1 mouse cellular context compared by ENCODE assay signal in genomic region chr2:181678780-181679179, GRCm38 (mm10).
TF ChIP-seq lines count a peak whose summit lies in the region.

No protein-coding gene starts in this region.

TF ChIP-seq in CH12.LX, 34 proteins besides CTCF, POLR2A, EP300 and RAD21:
- TF ChIP-seq USF2 (conservative IDR thresholded peaks at IDR 0.05; ENCODE audit: low read depth, low read length) (no peak), IRF4 (IDR thresholded peaks at IDR 0.05; ENCODE audit: low read depth, low read length) (peak; percentile 64; the same call in 1 of the 2 replicates), NELFE (IDR thresholded peaks at IDR 0.05; ENCODE audit: low read depth, low read length) (peak; percentile 85; the same call in 1 of the 2 replicates), E2F4 (IDR thresholded peaks at IDR 0.05; ENCODE audit: insufficient replicate concordance, low read depth, low read length) (no peak), KAT2A (IDR thresholded peaks at IDR 0.05; ENCODE audit: insufficient replicate concordance, low read length) (no peak), ZKSCAN1 (IDR thresholded peaks at IDR 0.05; ENCODE audit: borderline replicate concordance, low read depth, low read length) (no peak), USF1 (IDR thresholded peaks at IDR 0.05; ENCODE audit: low read depth, low read length) (no peak), BHLHE40 (IDR thresholded peaks at IDR 0.05; ENCODE audit: low read depth, low read length) (0 out of 2 replicates have a peak, but pooled peaks have one; percentile 18), ZMIZ1 (IDR thresholded peaks at IDR 0.05; ENCODE audit: low read depth, low read length) (peak; percentile 52; the same call in 1 of the 2 replicates), CHD1 (IDR thresholded peaks at IDR 0.05; ENCODE audit: low read depth, low read length) (no peak), NRF1 (IDR thresholded peaks at IDR 0.05; ENCODE audit: low read depth, low read length) (peak; percentile 36; the same call in 1 of the 2 replicates), MAZ (IDR thresholded peaks at IDR 0.05; ENCODE audit: low read depth, low read length) (peak; percentile 61; the same call in 1 of the 2 replicates), ZC3H11A (IDR thresholded peaks at IDR 0.05; ENCODE audit: low read depth, low read length) (peak; percentile 12; the same call in 1 of the 2 replicates), JUND (conservative IDR thresholded peaks at IDR 0.05; ENCODE audit: low read depth, low read length) (peak; percentile 55; the same call in 1 of the 2 replicates), ZNF384 (IDR thresholded peaks at IDR 0.05; ENCODE audit: low read depth, low read length) (peak; percentile 61), HCFC1 (IDR thresholded peaks at IDR 0.05; ENCODE audit: low read depth, low read length) (peak; percentile 49), ETS1 (conservative IDR thresholded peaks at IDR 0.05; ENCODE audit: low read depth, low read length) (no peak), CHD2 (IDR thresholded peaks at IDR 0.05; ENCODE audit: low read length) (no peak), TBP (conservative IDR thresholded peaks at IDR 0.05; ENCODE audit: low read depth, low read length) (no peak), POLR2AphosphoS2 (IDR thresholded peaks at IDR 0.05; ENCODE audit: low read depth, low read length) (no peak), MYC (IDR thresholded peaks at IDR 0.05; ENCODE audit: low read depth, low read length) (peak; percentile 89), ELF1 (IDR thresholded peaks at IDR 0.05; ENCODE audit: low read depth, low read length) (peak; percentile 43; the same call in 1 of the 2 replicates), MEF2A (IDR thresholded peaks at IDR 0.05; ENCODE audit: borderline replicate concordance, low read depth, low read length) (peak; percentile 48; the same call in 1 of the 2 replicates), MXI1 (IDR thresholded peaks at IDR 0.05; ENCODE audit: low read depth, low read length) (peak; percentile 47; the same call in 1 of the 2 replicates), SMC3 (IDR thresholded peaks at IDR 0.05; ENCODE audit: low read depth, low read length) (peak; percentile 80), UBTF (IDR thresholded peaks at IDR 0.05; ENCODE audit: low read depth, low read length) (no peak), RCOR1 (conservative IDR thresholded peaks at IDR 0.05; ENCODE audit: low read depth, low read length) (no peak), TCF12 (IDR thresholded peaks at IDR 0.05; ENCODE audit: low read depth, low read length) (no peak), PAX5 (IDR thresholded peaks at IDR 0.05; ENCODE audit: low read length) (no peak), SIN3A (IDR thresholded peaks at IDR 0.05; ENCODE audit: low read length) (no peak; the same call in 1 of the 2 replicates), JUN (IDR thresholded peaks at IDR 0.05; ENCODE audit: insufficient read depth, low read depth, low read length) (no peak)
